Mouse (Mus musculus): ENCODE results near the gene Mettl3.
A peak's percentile ranks its signal among the peaks of the same experiment; 100 is the strongest.
"Not testable (repeated sequence)": the region's sequence is repeated elsewhere in the genome, so short reads cannot be mapped to it uniquely, and the experiment has no call there.

The Mettl3 gene

GRCm38 (mm10) chr14:52304644-52305271, at the start of gene Mettl3:
Mettl3 (minus strand) TSS chr14:52305128.
- DNase-seq (ENCODE audit: low spot score) = peak; percentile 92

- no peak for DNase-seq (ENCODE audit: low spot score)
Measured at GRCm38 (mm10) chr14:52339512-52339852, 34.6 kb upstream of the Mettl3 start.

GRCm38 (mm10) chr14:52338751-52339511, 34.0 kb upstream of the Mettl3 start:
- DNase-seq (ENCODE audit: low spot score) = peak; percentile 65

GRCm38 (mm10) chr14:52332171-52332570, 27.2 kb upstream of the Mettl3 start:
- no peak for DNase-seq (ENCODE audit: low spot score)

- DNase-seq (ENCODE audit: low spot score) = no peak
Measured at GRCm38 (mm10) chr14:52331069-52331750, 26.3 kb upstream of the Mettl3 start.

GRCm38 (mm10) chr14:52327910-52328812, 23.2 kb upstream of the Mettl3 start, which contains the start of gene Sall2:
Sall2 (minus strand) TSS chr14:52328762.
- no peak for DNase-seq (ENCODE audit: low spot score)

GRCm38 (mm10) chr14:52327375-52327901, 22.5 kb upstream of the Mettl3 start:
- DNase-seq (ENCODE audit: low spot score) = no peak

GRCm38 (mm10) chr14:52325890-52326289, 21.0 kb upstream of the Mettl3 start:
- no peak for DNase-seq (ENCODE audit: low spot score)

- DNase-seq (ENCODE audit: low spot score) = no peak
Measured at GRCm38 (mm10) chr14:52319361-52319760, 14.4 kb upstream of the Mettl3 start.

GRCm38 (mm10) chr14:52316441-52317225, 11.7 kb upstream of the Mettl3 start:
- DNase-seq (ENCODE audit: low spot score) = no peak

- peak; percentile 66 for DNase-seq (ENCODE audit: low spot score)
Measured at GRCm38 (mm10) chr14:52315792-52316440, 11.0 kb upstream of the Mettl3 start.

- DNase-seq (ENCODE audit: low spot score) = no peak
Measured at GRCm38 (mm10) chr14:52315283-52315780, 10.4 kb upstream of the Mettl3 start.

GRCm38 (mm10) chr14:52314808-52315150, 9.9 kb upstream of the Mettl3 start:
- no peak for DNase-seq (ENCODE audit: low spot score)

GRCm38 (mm10) chr14:52313931-52314807, 9.2 kb upstream of the Mettl3 start:
- no peak for DNase-seq (ENCODE audit: low spot score)

GRCm38 (mm10) chr14:52310906-52311305, 6.0 kb upstream of the Mettl3 start:
- no peak for DNase-seq (ENCODE audit: low spot score)

- not testable (repeated sequence) for DNase-seq (ENCODE audit: low spot score)
Measured at GRCm38 (mm10) chr14:52310343-52310742, 5.4 kb upstream of the Mettl3 start.

GRCm38 (mm10) chr14:52306100-52306499, 1.2 kb upstream of the Mettl3 start:
- no peak for DNase-seq (ENCODE audit: low spot score)

GRCm38 (mm10) chr14:52303517-52303916, 1.4 kb downstream of the Mettl3 start:
- DNase-seq (ENCODE audit: low spot score) = not testable (repeated sequence)

GRCm38 (mm10) chr14:52295558-52296264, 9.2 kb downstream of the Mettl3 start:
- no peak for DNase-seq (ENCODE audit: low spot score)
